Mouse (Mus musculus) olfactory bulb, adult 2 months (tissue): ENCODE measurements around the gene Acaca.

Experiments used
- CTCF ChIP-seq: fragments of 200-500 bp; IDR thresholded peaks from 2 replicates; pipeline ENCODE4 v1.5.1; 2012; ENCODE audit warnings: low read depth, mild to moderate bottlenecking, low read length, moderate library complexity; ENCODE audit not compliant: insufficient read depth
- POLR2A ChIP-seq: fragments of 200-500 bp; IDR thresholded peaks from 2 replicates; pipeline ENCODE4 v1.6.1; 2012; ENCODE audit warnings: mild to moderate bottlenecking, low read depth, low read length, moderate library complexity; ENCODE audit not compliant: insufficient read depth

- no peak for TF ChIP-seq CTCF
- peak; percentile 57 for TF ChIP-seq POLR2A
Observed at GRCm38 (mm10) chr11:84128943-84129798, at the start of gene Acaca, which contains the start of gene Tada2a.
